Mouse (Mus musculus) heart, embryonic 12.5 days (tissue): Measurements from ENCODE around the gene Clec9a. TPM values are rescaled to one million over a fixed set of nuclear protein-coding genes. Genes with fewer than 3 reads are reported as not detected.

ENCODE experiments used
- polyA plus RNA-seq: library from polyadenylated mRNA; unstranded; fragments of >200 nt; fragmentation: Nextera tagmentation; extraction: Ambion mirVana; gene quantifications from 2 replicates; pipeline ENCODE4 v1.2.1, GENCODE M21; 2016

Clec9a gene
- polyA plus RNA-seq, 1 experiment from 2014 or later = 0.27 TPM

Other genes with a start within 250 kb of the Clec9a start
- gene Clec2d, start 228.2 kb upstream of the Clec9a start, polyA plus RNA-seq = 0.14 and 0.21 TPM in 2 replicates
- gene Cd69, start 133.4 kb upstream of the Clec9a start, polyA plus RNA-seq = not detected in 2 replicates
- not detected in 2 replicates for gene 4922502D21Rik, start 77.1 kb upstream of the Clec9a start, polyA plus RNA-seq
- gene Clec12a, start 66.2 kb upstream of the Clec9a start, polyA plus RNA-seq = 0.31 and 0.78 TPM in 2 replicates
- 0.33 and 0.64 TPM in 2 replicates for gene Clec12b, start 23.0 kb upstream of the Clec9a start, polyA plus RNA-seq
- gene Clec1b, start 11.6 kb upstream of the Clec9a start, polyA plus RNA-seq = 6.6 and 7.4 TPM in 2 replicates
- 0.91 and 1.2 TPM in 2 replicates for gene Clec1a, start 43.1 kb downstream of the Clec9a start, polyA plus RNA-seq
- gene Olr1, start 98.3 kb downstream of the Clec9a start, polyA plus RNA-seq = 0.42 and 0.46 TPM in 2 replicates
- not detected in 2 replicates for gene Tmem52b, start 103.7 kb downstream of the Clec9a start, polyA plus RNA-seq
- gene Gabarapl1, start 124.3 kb downstream of the Clec9a start, polyA plus RNA-seq = 44.3 and 44.4 TPM in 2 replicates
- not detected in 2 replicates for gene Klre1, start 169.0 kb downstream of the Clec9a start, polyA plus RNA-seq
- gene Klrd1, start 182.9 kb downstream of the Clec9a start, polyA plus RNA-seq = 0.23 TPM in 1 of 2 replicates, not detected in the other
- gene Klrk1, start 215.0 kb downstream of the Clec9a start, polyA plus RNA-seq = not detected in 2 replicates
- not detected in 2 replicates for gene Klrc3, start 234.5 kb downstream of the Clec9a start, polyA plus RNA-seq